Mouse (Mus musculus) thymus, postnatal 0 days (tissue): ENCODE data around the gene Tmem44. TPM values are rescaled to one million over a fixed set of nuclear protein-coding genes. Genes with fewer than 3 reads are reported as not detected.

ENCODE experiments used
- DNase-seq: peaks from one replicate; pipeline ENCODE4 v3.0.0-alpha.2; 2015; ENCODE audit warnings: low spot score
- polyA plus RNA-seq: library from polyadenylated mRNA; unstranded; fragments of >200 nt; fragmentation: Nextera tagmentation; extraction: Ambion mirVana; gene quantifications from 2 replicates; pipeline ENCODE4 v1.2.1, GENCODE M21; 2015

Gene Tmem44
- 2.1 and 2.2 TPM in 2 replicates for polyA plus RNA-seq

GRCm38 (mm10) chr16:30550748-30551192 is at the start of gene Tmem44:
TSS of gene Tmem44 (minus strand) at chr16:30550842.
- no peak for DNase-seq

- DNase-seq, result peak; percentile 76
Measured at GRCm38 (mm10) chr16:30599491-30600268, 49.0 kb upstream of the Tmem44 start, which contains the start of gene Fam43a. TSS of gene Fam43a (plus strand) at chr16:30599723.

GRCm38 (mm10) chr16:30596959-30597681 is 46.5 kb upstream of the Tmem44 start:
- peak; percentile 86 for DNase-seq

GRCm38 (mm10) chr16:30595835-30596557 is 45.4 kb upstream of the Tmem44 start:
- DNase-seq, result no peak

- DNase-seq, result no peak
Measured at GRCm38 (mm10) chr16:30595356-30595755, 44.7 kb upstream of the Tmem44 start.

- DNase-seq, result no peak
Measured at GRCm38 (mm10) chr16:30591990-30592389, 41.3 kb upstream of the Tmem44 start.

- DNase-seq, result no peak
Measured at GRCm38 (mm10) chr16:30590264-30591209, 39.9 kb upstream of the Tmem44 start.

GRCm38 (mm10) chr16:30587494-30588327 is 37.1 kb upstream of the Tmem44 start, which contains the start of gene Lsg1:
TSS of gene Lsg1 (minus strand) at chr16:30587592.
- peak; percentile 94 for DNase-seq

GRCm38 (mm10) chr16:30586935-30587493 is 36.4 kb upstream of the Tmem44 start:
- DNase-seq, result no peak

- no peak for DNase-seq
Measured at GRCm38 (mm10) chr16:30580765-30581164, 30.1 kb upstream of the Tmem44 start.

GRCm38 (mm10) chr16:30576392-30576791 is 25.8 kb upstream of the Tmem44 start:
- no peak for DNase-seq

- DNase-seq, result no peak
Measured at GRCm38 (mm10) chr16:30575815-30576214, 25.2 kb upstream of the Tmem44 start.

GRCm38 (mm10) chr16:30572239-30572638 is 21.6 kb upstream of the Tmem44 start:
- no peak for DNase-seq

GRCm38 (mm10) chr16:30571378-30571777 is 20.7 kb upstream of the Tmem44 start:
- DNase-seq, result no peak

- DNase-seq, result no peak
Measured at GRCm38 (mm10) chr16:30570173-30570572, 19.5 kb upstream of the Tmem44 start.

- no peak for DNase-seq
Measured at GRCm38 (mm10) chr16:30565631-30566030, 15.0 kb upstream of the Tmem44 start.

GRCm38 (mm10) chr16:30560601-30561000 is 10.0 kb upstream of the Tmem44 start:
- no peak for DNase-seq

GRCm38 (mm10) chr16:30559312-30559992 is 8.8 kb upstream of the Tmem44 start:
- DNase-seq, result no peak

- no peak for DNase-seq
Measured at GRCm38 (mm10) chr16:30554109-30554508, 3.5 kb upstream of the Tmem44 start.
